Mouse (Mus musculus) erythroblast, embryonic 14.5 days (primary cell): ENCODE data around the gene Hpd.

Experiments used
- GATA1 ChIP-seq: IDR thresholded peaks from 2 replicates; pipeline ENCODE4 v1.6.1; 2012; ENCODE audit warnings: low read length, inconsistent platforms, mixed read lengths
- TAL1 ChIP-seq: IDR thresholded peaks from 3 replicates; pipeline ENCODE4 v1.6.1; 2012; ENCODE audit warnings: low read length, inconsistent platforms, mixed read lengths

DNA sequence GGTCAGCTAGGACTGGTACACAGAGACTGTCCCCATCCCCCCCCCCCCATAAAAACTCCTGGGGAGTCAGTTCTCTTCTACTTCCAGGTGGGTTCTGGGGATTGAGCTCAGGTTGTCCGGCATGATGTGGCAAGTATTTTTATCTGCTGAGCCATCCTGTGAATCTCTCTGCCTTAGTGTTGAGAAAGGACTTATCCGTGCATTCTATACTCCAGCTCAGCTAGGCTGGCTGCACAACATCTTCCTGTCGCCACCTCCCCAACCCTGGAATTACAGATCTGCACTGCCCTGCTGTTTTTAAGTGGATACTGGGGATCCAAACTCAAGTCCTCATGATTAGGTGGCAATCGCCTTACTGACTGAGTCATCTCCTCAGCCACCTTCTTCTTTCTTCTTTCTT lies 16.0 kb upstream of the Hpd start:
- no peak for TF ChIP-seq TAL1
- TF ChIP-seq GATA1: no peak
